Mouse (Mus musculus) forebrain, embryonic 10.5 days (tissue): ENCODE results near the gene Prss57. TPM values are rescaled to one million over a fixed set of nuclear protein-coding genes. Genes with fewer than 3 reads are reported as not detected.
A peak's percentile ranks its signal among the peaks of the same experiment; 100 is the strongest.

ENCODE experiments used
- DNase-seq: peaks from one replicate; pipeline ENCODE4 v3.0.0-alpha.2; 2017; ENCODE audit warnings: low spot score; ENCODE audit errors: extremely low spot score
- H3K27ac ChIP-seq: fragments of 300-500 bp; sonication (generic); 2 replicates; pipeline ENCODE4 v1.5.1; 2016; ENCODE audit warnings: mild to moderate bottlenecking
- H3K27me3 ChIP-seq: fragments of 300-500 bp; sonication (generic); 2 replicates; pipeline ENCODE4 v1.6.1; 2016; ENCODE audit warnings: mild to moderate bottlenecking; ENCODE audit not compliant: poor library complexity, severe bottlenecking
- H3K36me3 ChIP-seq: fragments of 300-500 bp; sonication (generic); replicated peaks from 2 replicates; pipeline ENCODE4 v1.6.1; 2016; ENCODE audit warnings: mild to moderate bottlenecking, moderate library complexity
- H3K4me1 ChIP-seq: fragments of 300-500 bp; sonication (generic); 2 replicates; pipeline ENCODE4 v1.6.1; 2016
- H3K4me3 ChIP-seq: fragments of 300-500 bp; sonication (generic); 2 replicates; pipeline ENCODE4 v1.5.1; 2016; ENCODE audit warnings: mild to moderate bottlenecking, moderate library complexity
- H3K9me3 ChIP-seq: fragments of 300-500 bp; sonication (generic); 2 replicates; pipeline ENCODE4 v1.6.1; 2016; ENCODE audit warnings: mild to moderate bottlenecking, moderate library complexity
- WGBS: fragments of 180-500 bp; shearing (Covaris S2); methylation state at CpG from one replicate; pipeline ENCODE4 v1.1.7; 2016; 5-methylcytosine and 5-hydroxymethylcytosine counted together
- polyA plus RNA-seq: library from polyadenylated mRNA; unstranded; fragments of >200 nt; fragmentation: Nextera tagmentation; extraction: Ambion mirVana; gene quantifications from 2 replicates; pipeline ENCODE4 v1.2.1, GENCODE M21; 2016

Prss57 gene
- polyA plus RNA-seq, 1 experiment from 2014 or later: not detected

- Histone ChIP-seq H3K9me3 (no peaks in the 10 kb centered on the region), H3K27ac (no peak overlapping the region), H3K36me3 (no peaks in the 10 kb centered on the region), H3K27me3 (peaks cover 21% of the 10 kb centered on the region), H3K4me1 (peaks cover 19% of the 10 kb centered on the region), H3K4me3 (no peak overlapping the region)
- 72% methylated on average over 2 of the region's 2 CpGs for WGBS
- DNase-seq: no peak
Measured at GRCm38 (mm10) chr10:79789581-79789980, 1.2 kb downstream of the Prss57 start.

- Histone ChIP-seq H3K4me3 (no peak overlapping the region), H3K27ac (no peak overlapping the region), H3K4me1 (peaks cover 13% of the 10 kb centered on the region), H3K9me3 (no peaks in the 10 kb centered on the region), H3K36me3 (no peaks in the 10 kb centered on the region), H3K27me3 (peaks cover 31% of the 10 kb centered on the region)
- 39% methylated on average over 7 of the region's 7 CpGs for WGBS
- DNase-seq: peak; percentile 75
Measured at GRCm38 (mm10) chr10:79788386-79789158, 2.2 kb downstream of the Prss57 start.

- no peak for DNase-seq
- Histone ChIP-seq H3K4me1 (peaks cover 34% of the 10 kb centered on the region), H3K9me3 (no peaks in the 10 kb centered on the region), H3K27ac (no peak overlapping the region), H3K4me3 (no peak overlapping the region), H3K27me3 (peaks cover 66% of the 10 kb centered on the region), H3K36me3 (no peaks in the 10 kb centered on the region)
- WGBS: 40% methylated on average over 27 of the region's 27 CpGs
Measured at GRCm38 (mm10) chr10:79783920-79784800, 6.6 kb downstream of the Prss57 start.

- peaks cover 77% of the 10 kb centered on the region for H3K27me3 ChIP-seq
- no peaks in the 10 kb centered on the region for H3K36me3 ChIP-seq
- 69% methylated on average over 7 of the region's 7 CpGs for WGBS
- no peak overlapping the region for H3K4me3 ChIP-seq
- no peaks in the 10 kb centered on the region for H3K9me3 ChIP-seq
- peaks cover 45% of the 10 kb centered on the region for H3K4me1 ChIP-seq
- H3K27ac ChIP-seq: no peak overlapping the region
- DNase-seq: no peak
Measured at GRCm38 (mm10) chr10:79783050-79783449, 7.7 kb downstream of the Prss57 start.

GRCm38 (mm10) chr10:79781956-79782355, 8.8 kb downstream of the Prss57 start:
- DNase-seq: no peak
- 66% methylated on average over 5 of the region's 5 CpGs for WGBS
- no peaks in the 10 kb centered on the region for H3K36me3 ChIP-seq
- H3K27me3 ChIP-seq: peaks cover 83% of the 10 kb centered on the region
- H3K4me1 ChIP-seq: peaks cover 56% of the 10 kb centered on the region
- no peaks in the 10 kb centered on the region for H3K9me3 ChIP-seq
- no peak overlapping the region for H3K4me3 ChIP-seq
- H3K27ac ChIP-seq: no peak overlapping the region

GRCm38 (mm10) chr10:79781139-79781538, 9.6 kb downstream of the Prss57 start:
- H3K4me3 ChIP-seq: peak overlapping the region; percentile 55
- no peak overlapping the region for H3K27ac ChIP-seq
- H3K27me3 ChIP-seq: peaks cover 91% of the 10 kb centered on the region
- no peaks in the 10 kb centered on the region for H3K9me3 ChIP-seq
- no peak for DNase-seq
- 27% methylated on average over 21 of the region's 21 CpGs for WGBS
- H3K4me1 ChIP-seq: peaks cover 57% of the 10 kb centered on the region
- no peaks in the 10 kb centered on the region for H3K36me3 ChIP-seq

- Histone ChIP-seq H3K4me1 (peaks cover 57% of the 10 kb centered on the region), H3K27ac (no peak overlapping the region), H3K4me3 (peak overlapping the region; percentile 55), H3K36me3 (no peaks in the 10 kb centered on the region), H3K27me3 (peaks cover 92% of the 10 kb centered on the region), H3K9me3 (no peaks in the 10 kb centered on the region)
- no peak for DNase-seq
- 2% methylated on average over 13 of the region's 13 CpGs for WGBS
Measured at GRCm38 (mm10) chr10:79780664-79781015, 10.1 kb downstream of the Prss57 start.

GRCm38 (mm10) chr10:79779784-79780663, 10.7 kb downstream of the Prss57 start:
- 2% methylated on average over 55 of the region's 55 CpGs for WGBS
- Histone ChIP-seq H3K4me1 (peaks cover 57% of the 10 kb centered on the region), H3K9me3 (peaks cover 3% of the 10 kb centered on the region), H3K27ac (peak overlapping the region; percentile 53), H3K36me3 (no peaks in the 10 kb centered on the region), H3K27me3 (peaks cover 88% of the 10 kb centered on the region), H3K4me3 (peak overlapping the region; percentile 55)
- DNase-seq: peak; percentile 97

GRCm38 (mm10) chr10:79779193-79779592, 11.6 kb downstream of the Prss57 start:
- H3K4me1 ChIP-seq: peaks cover 52% of the 10 kb centered on the region
- H3K9me3 ChIP-seq: peaks cover 8% of the 10 kb centered on the region
- no peak overlapping the region; the same call in 1 of the 2 replicates for H3K4me3 ChIP-seq
- DNase-seq: no peak
- 8% methylated on average over 2 of the region's 2 CpGs for WGBS
- no peak overlapping the region for H3K27ac ChIP-seq
- H3K36me3 ChIP-seq: no peaks in the 10 kb centered on the region
- H3K27me3 ChIP-seq: peaks cover 83% of the 10 kb centered on the region

- 19% methylated on average over 15 of the region's 15 CpGs for WGBS
- no peaks in the 10 kb centered on the region for H3K36me3 ChIP-seq
- H3K9me3 ChIP-seq: peaks cover 8% of the 10 kb centered on the region
- peaks cover 51% of the 10 kb centered on the region for H3K4me1 ChIP-seq
- peaks cover 71% of the 10 kb centered on the region for H3K27me3 ChIP-seq
- 0 out of 2 replicates have a peak overlapping the region, but pooled peaks have one; percentile 2 for H3K27ac ChIP-seq
- peak overlapping the region; percentile 22; the same call in 1 of the 2 replicates for H3K4me3 ChIP-seq
- no peak for DNase-seq
Measured at GRCm38 (mm10) chr10:79778006-79778405, 12.8 kb downstream of the Prss57 start.

GRCm38 (mm10) chr10:79777103-79777531, 13.6 kb downstream of the Prss57 start, which contains the start of gene Fstl3:
Fstl3 (plus strand) TSS chr10:79777272.
- Histone ChIP-seq H3K9me3 (peaks cover 14% of the 10 kb centered on the region), H3K36me3 (no peaks in the 10 kb centered on the region), H3K27me3 (peaks cover 63% of the 10 kb centered on the region), H3K4me1 (peaks cover 51% of the 10 kb centered on the region), H3K4me3 (peak within 1 kb of the TSS; percentile 52), H3K27ac (peak within 1 kb of the TSS; percentile 74)
- 2% methylated on average over 39 of the region's 39 CpGs for WGBS
- no peak for DNase-seq
